Mouse (Mus musculus): ENCODE results near the gene Gtpbp1. TPM values are rescaled to one million over a fixed set of nuclear protein-coding genes. Genes with fewer than 3 reads are reported as not detected.
"Not testable (repeated sequence)": the region's sequence is repeated elsewhere in the genome, so short reads cannot be mapped to it uniquely, and the experiment has no call there.

The Gtpbp1 gene
- polyA plus RNA-seq, 1 experiment: not detected

GRCm38 (mm10) chr15:79658531-79659375 lies 31.9 kb upstream of the Gtpbp1 start, which contains the start of the genes Fam227a and Cby1:
Gene Fam227a (minus strand): TSS chr15:79658956.
Gene Cby1 (plus strand): TSS chr15:79659199.
- H3K4me1 ChIP-seq (ENCODE audit: control insufficient read depth, insufficient read depth, low read length): peaks cover 14% of the 10 kb centered on the region
- peak within 1 kb of the TSS; percentile 69 for H3K4me3 ChIP-seq (ENCODE audit: insufficient read depth, low read depth, low read length)
- peak within 1 kb of the TSS; percentile 99 for H3K27ac ChIP-seq (ENCODE audit: insufficient read depth, low read depth, low read length)
- TF ChIP-seq POLR2A (IDR thresholded peaks at IDR 0.05; ENCODE audit: insufficient read depth, low read depth, low read length): peak; percentile 84
- TF ChIP-seq CTCF (IDR thresholded peaks at IDR 0.05; ENCODE audit: insufficient read depth, low read depth, low read length): no peak
- WGBS: 1% methylated on average over 55 of the region's 55 CpGs

GRCm38 (mm10) chr15:79661852-79662251 lies 28.8 kb upstream of the Gtpbp1 start:
- WGBS: 72% methylated on average over 4 of the region's 4 CpGs
- Histone ChIP-seq H3K27ac (ENCODE audit: insufficient read depth, low read depth, low read length) (no peak overlapping the region), H3K4me1 (ENCODE audit: control insufficient read depth, insufficient read depth, low read length) (peaks cover 15% of the 10 kb centered on the region), H3K4me3 (ENCODE audit: insufficient read depth, low read depth, low read length) (no peak overlapping the region)
- TF ChIP-seq CTCF (IDR thresholded peaks at IDR 0.05; ENCODE audit: insufficient read depth, low read depth, low read length) (peak; percentile 40; the same call in 1 of the 2 replicates), POLR2A (IDR thresholded peaks at IDR 0.05; ENCODE audit: insufficient read depth, low read depth, low read length) (no peak)

GRCm38 (mm10) chr15:79664666-79665065 lies 26.0 kb upstream of the Gtpbp1 start:
- 92% methylated on average over 8 of the region's 8 CpGs for WGBS

GRCm38 (mm10) chr15:79669195-79669594 lies 21.4 kb upstream of the Gtpbp1 start:
- no peak overlapping the region for H3K27ac ChIP-seq (ENCODE audit: insufficient read depth, low read depth, low read length)
- WGBS: 64% methylated on average over 10 of the region's 10 CpGs
- TF ChIP-seq POLR2A (IDR thresholded peaks at IDR 0.05; ENCODE audit: insufficient read depth, low read depth, low read length) (no peak), CTCF (IDR thresholded peaks at IDR 0.05; ENCODE audit: insufficient read depth, low read depth, low read length) (no peak)
- H3K4me1 ChIP-seq (ENCODE audit: control insufficient read depth, insufficient read depth, low read length): peaks cover 18% of the 10 kb centered on the region
- no peak overlapping the region for H3K4me3 ChIP-seq (ENCODE audit: insufficient read depth, low read depth, low read length)

More at GRCm38 (mm10) chr15:79664666-79665065, 26.0 kb upstream of the Gtpbp1 start:
- no peak overlapping the region for H3K27ac ChIP-seq (ENCODE audit: insufficient read depth, low read depth, low read length)
- no peak overlapping the region for H3K4me3 ChIP-seq (ENCODE audit: insufficient read depth, low read depth, low read length)
- H3K4me1 ChIP-seq (ENCODE audit: control insufficient read depth, insufficient read depth, low read length): peaks cover 17% of the 10 kb centered on the region
- TF ChIP-seq CTCF (IDR thresholded peaks at IDR 0.05; ENCODE audit: insufficient read depth, low read depth, low read length): no peak
- no peak for TF ChIP-seq POLR2A (IDR thresholded peaks at IDR 0.05; ENCODE audit: insufficient read depth, low read depth, low read length)

- H3K4me1 ChIP-seq (ENCODE audit: control insufficient read depth, insufficient read depth, low read length): peaks cover 18% of the 10 kb centered on the region
- H3K4me3 ChIP-seq (ENCODE audit: insufficient read depth, low read depth, low read length): peak within 1 kb of the TSS; percentile 77
- 0 out of 2 replicates have a peak, but pooled peaks have one; percentile 36 for TF ChIP-seq POLR2A (IDR thresholded peaks at IDR 0.05; ENCODE audit: insufficient read depth, low read depth, low read length)
- peak; percentile 38; the same call in 1 of the 2 replicates for TF ChIP-seq CTCF (IDR thresholded peaks at IDR 0.05; ENCODE audit: insufficient read depth, low read depth, low read length)
- H3K27ac ChIP-seq (ENCODE audit: insufficient read depth, low read depth, low read length): no peak within 1 kb of the TSS; the same call in 1 of the 2 replicates
- 16% methylated on average over 33 of the region's 33 CpGs for WGBS
Observed at GRCm38 (mm10) chr15:79670249-79670971, 20.2 kb upstream of the Gtpbp1 start, which contains the start of gene Tomm22. Gene Tomm22 (plus strand): TSS chr15:79670861.

GRCm38 (mm10) chr15:79670972-79671299 lies 19.7 kb upstream of the Gtpbp1 start:
- peak overlapping the region; percentile 77 for H3K4me3 ChIP-seq (ENCODE audit: insufficient read depth, low read depth, low read length)
- no peak for TF ChIP-seq CTCF (IDR thresholded peaks at IDR 0.05; ENCODE audit: insufficient read depth, low read depth, low read length)
- no peak for TF ChIP-seq POLR2A (IDR thresholded peaks at IDR 0.05; ENCODE audit: insufficient read depth, low read depth, low read length)
- WGBS: under 1% methylated on average over 37 of the region's 37 CpGs
- no peak overlapping the region; the same call in 1 of the 2 replicates for H3K27ac ChIP-seq (ENCODE audit: insufficient read depth, low read depth, low read length)
- H3K4me1 ChIP-seq (ENCODE audit: control insufficient read depth, insufficient read depth, low read length): peaks cover 18% of the 10 kb centered on the region

GRCm38 (mm10) chr15:79671828-79672348 lies 18.8 kb upstream of the Gtpbp1 start:
- WGBS: 74% methylated on average over 11 of the region's 11 CpGs

GRCm38 (mm10) chr15:79677936-79678335 lies 12.7 kb upstream of the Gtpbp1 start:
- whole genome bisulfite sequencing: 78% methylated on average over 2 of the region's 2 CpGs
- H3K4me1 ChIP-seq (ENCODE audit: control insufficient read depth, insufficient read depth, low read length): peaks cover 5% of the 10 kb centered on the region
- H3K4me3 ChIP-seq (ENCODE audit: insufficient read depth, low read depth, low read length): no peak overlapping the region
- TF ChIP-seq CTCF (IDR thresholded peaks at IDR 0.05; ENCODE audit: insufficient read depth, low read depth, low read length): no peak
- TF ChIP-seq POLR2A (IDR thresholded peaks at IDR 0.05; ENCODE audit: insufficient read depth, low read depth, low read length): no peak
- H3K27ac ChIP-seq (ENCODE audit: insufficient read depth, low read depth, low read length): no peak overlapping the region

More at GRCm38 (mm10) chr15:79671828-79672348, 18.8 kb upstream of the Gtpbp1 start:
- not testable (repeated sequence) for H3K27ac ChIP-seq (ENCODE audit: insufficient read depth, low read depth, low read length)
- Histone ChIP-seq H3K4me3 (ENCODE audit: insufficient read depth, low read depth, low read length) (peak overlapping the region; percentile 22; the same call in 1 of the 2 replicates), H3K4me1 (ENCODE audit: control insufficient read depth, insufficient read depth, low read length) (peaks cover 11% of the 10 kb centered on the region)
